Mouse (Mus musculus) MEL (cell line): Measurements from ENCODE around the gene Brdt. TPM values are rescaled to one million over a fixed set of nuclear protein-coding genes. Genes with fewer than 3 reads are reported as not detected.
A peak's percentile ranks its signal among the peaks of the same experiment; 100 is the strongest.

Experiments used
- DNase-seq: peaks from one replicate; pipeline ENCODE4 v3.0.0; 2011; ENCODE audit warnings: low read depth, low spot score
- H3K27ac ChIP-seq: 2 replicates; pipeline ENCODE4 v1.5.1; 2012; ENCODE audit warnings: low read depth, mild to moderate bottlenecking, control low read depth, low read length, moderate library complexity; ENCODE audit not compliant: control insufficient read depth
- H3K27me3 ChIP-seq, 2 experiments: fragments of 150-350 bp in 1 of 2; sonication (generic) in 1 of 2; 2 replicates each; pipeline ENCODE4 v1.6.1; 2012; ENCODE audit warnings: low read length in 2 of 2, mild to moderate bottlenecking in 2 of 2, improper control_type of control experiment in 1 of 2, moderate library complexity in 1 of 2; ENCODE audit not compliant: insufficient read depth in 2 of 2, control insufficient read depth in 1 of 2
- H3K36me3 ChIP-seq, 2 experiments: 2 replicates each; pipeline ENCODE4 v1.6.1; 2012 to 2014; ENCODE audit warnings: low read length in 2 of 2, improper control_type of control experiment in 1 of 2, inconsistent platforms in 1 of 2, mild to moderate bottlenecking in 1 of 2; ENCODE audit not compliant: insufficient read depth in 2 of 2, control insufficient read depth in 1 of 2
- H3K4me1 ChIP-seq, 2 experiments: fragments of 150-350 bp in 1 of 2; sonication (generic) in 1 of 2; 2 replicates each; pipeline ENCODE4 v1.6.1; 2012; ENCODE audit warnings: low read length in 2 of 2, improper control_type of control experiment in 1 of 2, mild to moderate bottlenecking in 1 of 2; ENCODE audit not compliant: insufficient read depth in 2 of 2, control insufficient read depth in 1 of 2
- H3K4me3 ChIP-seq, 2 experiments: fragments of 150-350 bp in 1 of 2; sonication (generic) in 1 of 2; 2 replicates each; pipeline ENCODE4 v1.5.1; 2012; ENCODE audit warnings: low read depth in 2 of 2, low read length in 2 of 2, mild to moderate bottlenecking in 2 of 2, moderate library complexity in 2 of 2, control low read depth in 1 of 2, improper control_type of control experiment in 1 of 2; ENCODE audit not compliant: control insufficient read depth in 1 of 2, insufficient read depth in 1 of 2
- H3K79me2 ChIP-seq: 2 replicates; pipeline ENCODE4 v1.6.1; 2012; ENCODE audit warnings: mild to moderate bottlenecking, low read length, moderate library complexity; ENCODE audit not compliant: control insufficient read depth, poor library complexity, insufficient read depth
- H3K9ac ChIP-seq: 2 replicates; pipeline ENCODE4 v1.6.1; 2012; ENCODE audit warnings: low read depth, mild to moderate bottlenecking, control low read depth, low read length, moderate library complexity; ENCODE audit not compliant: control insufficient read depth, poor library complexity, severe bottlenecking
- H3K9me3 ChIP-seq: fragments of 150-350 bp; sonication (generic); replicated peaks from 2 replicates; pipeline ENCODE4 v1.6.1; 2012; ENCODE audit warnings: mild to moderate bottlenecking, low read length, improper control_type of control experiment, moderate library complexity; ENCODE audit not compliant: insufficient read depth
- CHD1 ChIP-seq: IDR thresholded peaks from 2 replicates; pipeline ENCODE4 v1.6.1; 2012; ENCODE audit warnings: low read depth, mild to moderate bottlenecking, inconsistent platforms, low read length, improper control_type of control experiment
- CTCF ChIP-seq, 3 experiments: IDR thresholded peaks in 2 of 3; conservative IDR thresholded peaks in 1 of 3; 2 replicates each; pipeline ENCODE4 v1.5.1; 2011 to 2012; ENCODE audit warnings: low read length in 3 of 3, low read depth in 2 of 3, mild to moderate bottlenecking in 2 of 3, improper control_type of control experiment in 1 of 3, inconsistent platforms in 1 of 3, mixed read lengths in 1 of 3, moderate library complexity in 1 of 3; ENCODE audit not compliant: control insufficient read depth in 1 of 3, insufficient read depth in 1 of 3, poor library complexity in 1 of 3, severe bottlenecking in 1 of 3
- ELF1 ChIP-seq: IDR thresholded peaks from 2 replicates; pipeline ENCODE4 v1.6.1; 2014; ENCODE audit warnings: low read depth, mild to moderate bottlenecking, inconsistent platforms, low read length, improper control_type of control experiment, moderate library complexity
- HCFC1 ChIP-seq: IDR thresholded peaks from 2 replicates; pipeline ENCODE4 v1.6.1; 2012; ENCODE audit warnings: low read depth, mild to moderate bottlenecking, inconsistent platforms, low read length, improper control_type of control experiment, moderate library complexity
- JUND ChIP-seq: IDR thresholded peaks from 2 replicates; pipeline ENCODE4 v1.6.1; 2011; ENCODE audit warnings: low read depth, mild to moderate bottlenecking, improper control_type of control experiment, low read length
- KAT2A ChIP-seq: conservative IDR thresholded peaks from 2 replicates; pipeline ENCODE4 v1.6.1; 2012; ENCODE audit warnings: low read depth, low read length, improper control_type of control experiment, inconsistent platforms
- MAFK ChIP-seq: IDR thresholded peaks from 2 replicates; pipeline ENCODE4 v1.6.1; 2011; ENCODE audit warnings: low read depth, mild to moderate bottlenecking, low read length, improper control_type of control experiment, borderline replicate concordance
- MAZ ChIP-seq: IDR thresholded peaks from 2 replicates; pipeline ENCODE4 v1.6.1; 2012; ENCODE audit warnings: low read depth, mild to moderate bottlenecking, inconsistent platforms, low read length, improper control_type of control experiment
- MXI1 ChIP-seq: IDR thresholded peaks from 2 replicates; pipeline ENCODE4 v1.6.1; 2011; ENCODE audit warnings: mild to moderate bottlenecking, low read depth, low read length, improper control_type of control experiment
- MYC ChIP-seq: IDR thresholded peaks from 2 replicates; pipeline ENCODE4 v1.6.1; 2011; ENCODE audit warnings: low read depth, mild to moderate bottlenecking, low read length, improper control_type of control experiment, moderate library complexity
- NELFE ChIP-seq: IDR thresholded peaks from 2 replicates; pipeline ENCODE4 v1.6.1; 2011; ENCODE audit warnings: low read depth, low read length, improper control_type of control experiment
- POLR2A ChIP-seq, 2 experiments: IDR thresholded peaks; 2 replicates each; pipeline ENCODE4 v1.6.1; 2011 to 2012; ENCODE audit warnings: low read length in 2 of 2, mild to moderate bottlenecking in 2 of 2, control low read depth in 1 of 2, improper control_type of control experiment in 1 of 2, low read depth in 1 of 2, moderate library complexity in 1 of 2; ENCODE audit not compliant: control insufficient read depth in 1 of 2, insufficient read depth in 1 of 2, poor library complexity in 1 of 2
- RAD21 ChIP-seq: IDR thresholded peaks from 2 replicates; pipeline ENCODE4 v1.6.1; 2011; ENCODE audit warnings: mild to moderate bottlenecking, low read depth, low read length, improper control_type of control experiment
- RCOR1 ChIP-seq: IDR thresholded peaks from 2 replicates; pipeline ENCODE4 v1.6.1; 2012; ENCODE audit warnings: low read depth, mild to moderate bottlenecking, inconsistent platforms, low read length, improper control_type of control experiment
- TAL1 ChIP-seq: IDR thresholded peaks from 2 replicates; pipeline ENCODE4 v1.6.1; 2012; ENCODE audit warnings: mild to moderate bottlenecking, inconsistent platforms, low read length, moderate library complexity, mixed read lengths
- TBP ChIP-seq: IDR thresholded peaks from 2 replicates; pipeline ENCODE4 v1.8.0; 2011; ENCODE audit warnings: low read depth, low read length, improper control_type of control experiment
- USF1 ChIP-seq: IDR thresholded peaks from 2 replicates; pipeline ENCODE4 v1.6.1; 2014; ENCODE audit warnings: low read depth, mild to moderate bottlenecking, inconsistent platforms, low read length, improper control_type of control experiment, moderate library complexity
- USF2 ChIP-seq, 2 experiments: IDR thresholded peaks; 2 replicates each; pipeline ENCODE4 v1.6.1; 2011 to 2012; ENCODE audit warnings: improper control_type of control experiment in 2 of 2, low read length in 2 of 2, borderline replicate concordance in 1 of 2, inconsistent platforms in 1 of 2, low read depth in 1 of 2, mild to moderate bottlenecking in 1 of 2; ENCODE audit not compliant: insufficient read depth in 1 of 2
- ZNF384 ChIP-seq: IDR thresholded peaks from 2 replicates; pipeline ENCODE4 v1.6.1; 2012; ENCODE audit warnings: low read depth, mild to moderate bottlenecking, inconsistent platforms, low read length, improper control_type of control experiment
- polyA plus RNA-seq, 2 experiments: library from polyadenylated mRNA; stranded (reverse) in 1 of 2; unstranded in 1 of 2; fragments of >175 nt in 1 of 2; fragments of >200 nt in 1 of 2; gene quantifications; 2 replicates each; pipeline versions ENCODE4 v1.2.1 to v1.2.4; 2012; ENCODE audit warnings: low replicate concordance in 2 of 2, low read depth in 1 of 2; ENCODE audit not compliant: insufficient read length in 2 of 2, insufficient read depth in 1 of 2, missing spikeins in 1 of 2
- total RNA-seq: library from RNA; depleted of rRNA; stranded (reverse); fragments of 300-350 nt; gene quantifications from 2 replicates; pipeline ENCODE4 v1.2.3, GENCODE M21; 2012

The Brdt gene
- total and polyA plus RNA-seq, 3 experiments: 10.3 to 16.7 TPM; not detected in 1

- peak; percentile 98 for TF ChIP-seq USF1
- TF ChIP-seq ELF1: no peak
- no peak for TF ChIP-seq CHD1
Observed at GRCm38 (mm10) chr5:107330916-107331421, at the start of gene Brdt (continued).

GRCm38 (mm10) chr5:107282561-107283307, 48.2 kb upstream of the Brdt start:
- H3K79me2 ChIP-seq: no peaks in the 10 kb centered on the region
- H3K9ac ChIP-seq: no peak overlapping the region
- no peaks in the 10 kb centered on the region for H3K9me3 ChIP-seq
- no peaks in the 10 kb centered on the region for H3K27me3 ChIP-seq
- DNase-seq: no peak
- H3K4me3 ChIP-seq: no peak overlapping the region
- no peaks in the 10 kb centered on the region for H3K4me1 ChIP-seq
- H3K36me3 ChIP-seq: no peaks in the 10 kb centered on the region
- TF ChIP-seq MAFK (no peak), JUND (no peak), MYC (no peak), TBP (no peak), RAD21 (no peak), CTCF (IDR thresholded peaks at IDR 0.05 in 2 of 3, conservative IDR thresholded peaks at IDR 0.05 in 1 of 3; ENCODE audit: control insufficient read depth in 1 of 3, insufficient read depth in 1 of 3, low read depth in 2 of 3, low read length in 3 of 3, poor library complexity in 1 of 3, severe bottlenecking in 1 of 3) (no peak), ZNF384 (no peak), MXI1 (no peak), HCFC1 (no peak), KAT2A (no peak), TAL1 (no peak), POLR2A (IDR thresholded peaks at IDR 0.05; ENCODE audit: control insufficient read depth in 1 of 2, insufficient read depth in 1 of 2, low read depth in 1 of 2, low read length in 2 of 2, poor library complexity in 1 of 2) (no peak), MAZ (no peak), USF2 (IDR thresholded peaks at IDR 0.05; ENCODE audit: borderline replicate concordance in 1 of 2, insufficient read depth in 1 of 2, low read depth in 1 of 2, low read length in 2 of 2) (no peak), NELFE (no peak), RCOR1 (no peak)
- TF ChIP-seq, all 39 proteins: peak for 0
- H3K27ac ChIP-seq: no peak overlapping the region
